Mouse (Mus musculus) kidney, adult 18-20 months (tissue): ENCODE measurements around the gene Atg4d.
"Not testable (repeated sequence)": the region's sequence is repeated elsewhere in the genome, so short reads cannot be mapped to it uniquely, and the experiment has no call there.

ENCODE experiments used
- DNase-seq: peaks from one replicate; pipeline ENCODE4 v3.0.0; 2021

Gene Atg4d

GRCm38 (mm10) chr9:21315421-21315820, 50.3 kb downstream of the Atg4d start:
- DNase-seq = no peak

DNA sequence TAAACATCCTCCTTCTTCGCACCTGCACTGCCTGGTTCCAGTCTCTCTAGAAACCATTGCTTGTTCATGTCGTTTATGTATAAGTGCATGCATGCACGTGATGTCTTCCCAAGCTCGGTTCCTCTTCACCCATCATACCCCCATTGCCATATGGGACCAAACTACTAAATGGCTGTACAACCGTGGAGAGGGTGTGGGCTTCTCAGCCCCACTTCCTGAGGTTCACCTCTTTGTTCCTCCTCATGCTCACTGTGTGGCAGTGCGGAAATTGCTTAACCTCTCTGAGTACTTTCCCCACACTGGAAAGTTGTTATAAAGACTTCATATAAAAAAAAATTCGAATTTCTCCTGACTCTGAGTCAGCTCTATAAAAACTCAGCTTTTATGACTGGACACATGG, 51.6 kb downstream of the Atg4d start:
- no peak for DNase-seq

- no peak for DNase-seq
Measured at GRCm38 (mm10) chr9:21318792-21319191, 53.7 kb downstream of the Atg4d start.

- DNase-seq = no peak
Measured at GRCm38 (mm10) chr9:21319503-21319902, 54.4 kb downstream of the Atg4d start.

DNA sequence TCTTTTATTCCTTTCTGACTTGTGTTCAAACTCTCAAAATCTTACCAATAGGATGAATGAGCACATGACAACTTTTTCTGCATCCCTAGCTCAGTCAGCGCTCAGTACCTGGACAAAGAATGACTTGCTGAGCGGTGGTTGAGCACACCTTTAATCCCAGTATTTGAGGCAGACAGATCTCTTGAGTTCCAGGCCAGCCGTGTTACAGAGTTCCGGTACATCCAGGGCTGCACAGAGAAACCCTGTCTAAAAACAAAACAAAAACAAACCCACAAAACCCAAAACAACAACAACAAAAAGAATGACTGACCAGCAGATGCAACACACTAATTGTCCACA, 55.2 kb downstream of the Atg4d start:
- DNase-seq = no peak

- DNase-seq = peak; percentile 90
Measured at GRCm38 (mm10) chr9:21320619-21321512, 55.8 kb downstream of the Atg4d start, which contains the start of gene Slc44a2. Slc44a2 (plus strand) TSS chr9:21320698.

DNA sequence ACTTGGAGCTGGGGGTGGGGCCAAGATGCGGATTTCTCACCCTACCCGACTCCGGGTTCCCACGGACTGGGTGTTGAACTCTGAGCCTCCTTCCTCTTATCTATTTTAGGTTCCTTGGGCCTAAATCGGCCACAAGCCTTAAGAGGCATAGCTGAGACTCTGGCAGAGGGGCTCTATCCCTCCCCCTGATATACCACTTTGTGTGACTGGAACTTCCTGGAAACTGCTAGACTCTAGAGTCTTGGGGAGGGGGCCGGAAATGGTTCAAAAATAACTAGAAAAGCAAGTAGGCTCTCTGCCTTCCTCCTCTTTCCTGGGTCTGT, 56.4 kb downstream of the Atg4d start:
- peak; percentile 36 for DNase-seq

DNA sequence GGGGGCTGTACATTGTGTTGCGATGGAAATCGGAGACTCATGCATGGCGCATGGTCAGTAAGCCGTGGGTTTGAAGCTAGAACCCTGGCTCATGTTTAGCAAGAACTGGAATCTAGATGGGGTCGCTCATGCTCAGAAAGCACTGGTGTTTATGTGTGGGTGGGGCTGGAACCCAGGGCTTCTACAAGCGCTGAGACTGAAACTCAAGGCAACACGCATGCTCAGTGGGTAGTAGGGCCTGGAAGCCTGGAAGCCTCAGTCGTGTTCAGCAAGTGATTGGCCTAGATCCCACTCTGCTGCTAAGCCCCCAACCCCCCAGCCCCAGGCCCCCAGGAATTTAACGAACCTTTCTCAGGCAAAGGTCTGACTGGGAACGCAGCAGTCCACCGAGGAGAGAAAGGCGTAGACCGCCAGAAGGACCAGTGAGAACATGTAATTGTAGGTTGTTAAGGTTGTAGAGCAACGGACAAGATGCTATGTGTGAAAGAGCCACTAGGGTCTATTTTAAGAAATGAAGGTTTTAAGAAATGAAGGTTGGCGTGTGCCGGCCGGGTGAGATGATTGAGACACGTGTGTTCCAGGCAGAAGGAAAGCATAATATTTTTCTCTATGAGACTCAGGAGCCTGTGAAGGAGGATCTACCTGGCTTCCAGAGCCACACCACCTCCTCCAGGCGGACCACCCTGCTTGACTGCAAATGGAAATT, 57.3 kb downstream of the Atg4d start:
- no peak for DNase-seq

- not testable (repeated sequence) for DNase-seq
Measured at GRCm38 (mm10) chr9:21322917-21323297, 57.8 kb downstream of the Atg4d start.

- peak; percentile 27 for DNase-seq
Measured at GRCm38 (mm10) chr9:21324269-21324668, 59.2 kb downstream of the Atg4d start.
